Mouse (Mus musculus) liver, embryonic 16.5 days (tissue): Measurements from ENCODE around the gene Btbd9. TPM values are rescaled to one million over a fixed set of nuclear protein-coding genes. Genes with fewer than 3 reads are reported as not detected.

Experiments used
- ATAC-seq: fragments of 200-750 bp; cut with Nextera tagmentation; 2 replicates; pipeline ENCODE4 v1.8.0; 2017; ENCODE audit warnings: low read depth, mild to moderate bottlenecking, moderate number of reproducible peaks, moderate library complexity
- H3K27ac ChIP-seq: fragments of 300-500 bp; sonication (generic); 2 replicates; pipeline ENCODE4 v1.5.1; 2014; ENCODE audit warnings: mild to moderate bottlenecking, low read length
- H3K27me3 ChIP-seq: fragments of 300-500 bp; sonication (generic); 2 replicates; pipeline ENCODE4 v1.6.1; 2014; ENCODE audit warnings: low read depth, low read length, mixed read lengths; ENCODE audit not compliant: control insufficient read depth, insufficient read depth
- H3K36me3 ChIP-seq: fragments of 300-500 bp; sonication (generic); 2 replicates; pipeline ENCODE4 v1.6.1; 2014; ENCODE audit warnings: mild to moderate bottlenecking; ENCODE audit not compliant: control insufficient read depth, insufficient read depth
- H3K4me1 ChIP-seq: fragments of 300-500 bp; sonication (generic); 2 replicates; pipeline ENCODE4 v1.6.1; 2014; ENCODE audit warnings: low read depth, low read length, mixed read lengths; ENCODE audit not compliant: control insufficient read depth
- H3K4me2 ChIP-seq: fragments of 300-500 bp; sonication (generic); 2 replicates; pipeline ENCODE4 v1.6.1; 2014; ENCODE audit warnings: low read depth, low read length, mixed read lengths
- H3K4me3 ChIP-seq: fragments of 300-500 bp; sonication (generic); 2 replicates; pipeline ENCODE4 v1.5.1; 2014; ENCODE audit warnings: low read depth, mild to moderate bottlenecking, low read length
- H3K9ac ChIP-seq: fragments of 300-500 bp; sonication (generic); 2 replicates; pipeline ENCODE4 v1.6.1; 2014; ENCODE audit warnings: low read depth, low read length
- H3K9me3 ChIP-seq: fragments of 300-500 bp; sonication (generic); replicated peaks from 2 replicates; pipeline ENCODE4 v1.6.1; 2016; ENCODE audit warnings: low read length; ENCODE audit not compliant: control insufficient read depth
- WGBS: fragments of 180-500 bp; shearing (Covaris S2); extraction: QIAGEN DNeasy Blood & Tissue Kit; methylation state at CpG from one replicate; pipeline ENCODE4 v1.1.7; 2014; ENCODE audit not compliant: insufficient replicate concordance; 5-methylcytosine and 5-hydroxymethylcytosine counted together
- polyA plus RNA-seq: library from polyadenylated mRNA; unstranded; fragments of >200 nt; fragmentation: Nextera tagmentation; extraction: Ambion mirVana; gene quantifications from 2 replicates; pipeline ENCODE4 v1.2.1, GENCODE M21; 2015

Btbd9 gene
- polyA plus RNA-seq, 1 experiment from 2014 or later: 13.2 TPM

- no peaks in the 10 kb centered on the region for H3K9me3 ChIP-seq
- H3K4me1 ChIP-seq: no peaks in the 10 kb centered on the region
- H3K27me3 ChIP-seq: no peaks in the 10 kb centered on the region
- ATAC-seq: no peak
- H3K4me2 ChIP-seq: no peak overlapping the region
- 69% methylated on average over 9 of the region's 9 CpGs for WGBS
- no peak overlapping the region for H3K27ac ChIP-seq
- H3K36me3 ChIP-seq: no peaks in the 10 kb centered on the region
- no peak overlapping the region for H3K4me3 ChIP-seq
- no peak overlapping the region for H3K9ac ChIP-seq
These were observed 98.1 kb downstream of the Btbd9 start for GRCm38 (mm10) chr17:30478181-30478580.

DNA sequence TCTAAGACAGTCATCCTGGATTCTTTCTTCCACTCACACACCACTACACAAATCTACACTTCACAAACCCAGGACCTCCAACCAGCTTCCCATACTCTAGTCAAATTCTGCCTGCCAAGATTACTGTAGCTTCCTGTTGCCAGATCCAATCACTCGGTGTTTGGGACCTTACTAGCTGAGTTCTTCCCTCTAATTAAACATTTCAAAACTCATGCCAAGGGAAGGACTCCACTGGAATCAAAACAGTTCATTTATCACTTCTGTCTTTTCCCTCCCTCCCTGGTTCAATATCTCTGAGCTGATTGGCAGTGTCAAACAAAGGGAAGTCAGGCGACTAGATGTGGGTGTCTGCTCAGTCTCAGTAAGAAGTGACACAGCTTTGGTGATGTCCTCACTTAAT, 101.7 kb downstream of the Btbd9 start:
- H3K9ac ChIP-seq: no peak overlapping the region
- H3K36me3 ChIP-seq: no peaks in the 10 kb centered on the region
- H3K27me3 ChIP-seq: no peaks in the 10 kb centered on the region
- H3K4me2 ChIP-seq: no peak overlapping the region
- H3K27ac ChIP-seq: no peak overlapping the region
- no peak for ATAC-seq
- no peaks in the 10 kb centered on the region for H3K4me1 ChIP-seq
- no peak overlapping the region for H3K4me3 ChIP-seq
- WGBS: 41% methylated on average over 2 of the region's 2 CpGs
- H3K9me3 ChIP-seq: no peaks in the 10 kb centered on the region

DNA sequence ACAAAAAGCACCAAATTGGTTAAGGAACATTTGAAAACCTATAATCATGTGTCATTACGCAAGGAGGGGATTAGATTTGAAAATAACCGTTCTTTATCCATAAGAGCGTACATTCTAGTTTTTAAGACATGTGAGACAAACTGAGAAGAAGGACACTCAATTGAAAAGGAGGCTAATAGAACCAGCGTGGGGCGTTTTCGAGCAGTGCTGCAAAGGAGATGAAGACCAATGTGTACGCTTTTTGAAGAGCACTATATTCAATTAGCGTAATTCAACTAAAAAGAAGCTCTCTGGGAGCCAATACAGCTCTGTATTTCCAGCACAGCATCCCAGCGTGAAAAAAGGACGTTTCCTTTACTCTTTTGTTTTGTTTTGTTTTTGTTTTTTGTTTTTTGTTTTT, 103.5 kb downstream of the Btbd9 start:
- no peak overlapping the region for H3K9ac ChIP-seq
- no peak overlapping the region for H3K4me2 ChIP-seq
- no peak for ATAC-seq
- no peaks in the 10 kb centered on the region for H3K9me3 ChIP-seq
- H3K36me3 ChIP-seq: no peaks in the 10 kb centered on the region
- H3K27me3 ChIP-seq: no peaks in the 10 kb centered on the region
- H3K4me3 ChIP-seq: no peak overlapping the region
- no peaks in the 10 kb centered on the region for H3K4me1 ChIP-seq
- 82% methylated on average over 10 of the region's 10 CpGs for WGBS
- H3K27ac ChIP-seq: no peak overlapping the region

DNA sequence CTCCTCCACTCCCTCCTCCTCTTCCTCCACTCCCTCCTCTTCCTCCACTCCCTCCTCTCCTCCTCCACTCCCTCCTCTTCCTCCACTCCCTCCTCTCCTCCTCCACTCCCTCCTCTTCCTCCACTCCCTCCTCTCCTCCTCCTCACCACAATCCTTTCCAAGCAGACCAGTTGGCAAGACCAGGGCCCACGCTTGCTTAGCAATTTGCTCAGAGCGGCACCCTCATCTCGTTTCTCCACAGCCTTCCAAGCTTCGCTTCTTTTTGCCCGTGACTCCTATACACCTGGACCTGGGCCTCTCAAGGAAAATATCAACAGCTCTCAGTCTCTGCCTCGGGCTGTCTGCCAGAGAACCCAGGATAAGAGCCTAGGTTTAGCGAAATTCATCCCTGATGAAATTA, 104.8 kb downstream of the Btbd9 start:
- H3K4me2 ChIP-seq: no peak overlapping the region
- no peak for ATAC-seq
- H3K9ac ChIP-seq: no peak overlapping the region
- no peaks in the 10 kb centered on the region for H3K4me1 ChIP-seq
- no peaks in the 10 kb centered on the region for H3K9me3 ChIP-seq
- 68% methylated on average over 7 of the region's 7 CpGs for WGBS
- no peaks in the 10 kb centered on the region for H3K36me3 ChIP-seq
- H3K27ac ChIP-seq: no peak overlapping the region
- no peak overlapping the region for H3K4me3 ChIP-seq
- H3K27me3 ChIP-seq: no peaks in the 10 kb centered on the region

GRCm38 (mm10) chr17:30470790-30471189, 105.5 kb downstream of the Btbd9 start:
- no peaks in the 10 kb centered on the region for H3K27me3 ChIP-seq
- H3K4me1 ChIP-seq: no peaks in the 10 kb centered on the region
- no peaks in the 10 kb centered on the region for H3K36me3 ChIP-seq
- WGBS: 66% methylated on average over 8 of the region's 8 CpGs
- no peak overlapping the region for H3K4me2 ChIP-seq
- H3K9me3 ChIP-seq: no peaks in the 10 kb centered on the region
- H3K27ac ChIP-seq: no peak overlapping the region
- ATAC-seq: no peak
- H3K4me3 ChIP-seq: no peak overlapping the region
- no peak overlapping the region for H3K9ac ChIP-seq

GRCm38 (mm10) chr17:30470286-30470685, 106.0 kb downstream of the Btbd9 start:
- 70% methylated on average over 8 of the region's 8 CpGs for WGBS

GRCm38 (mm10) chr17:30469511-30470076, 106.7 kb downstream of the Btbd9 start:
- Histone ChIP-seq H3K4me3 (no peak overlapping the region), H3K9ac (no peak overlapping the region), H3K27me3 (no peaks in the 10 kb centered on the region), H3K4me2 (no peak overlapping the region), H3K9me3 (no peaks in the 10 kb centered on the region), H3K27ac (no peak overlapping the region), H3K36me3 (no peaks in the 10 kb centered on the region), H3K4me1 (no peaks in the 10 kb centered on the region)
- 75% methylated on average over 10 of the region's 10 CpGs for WGBS
- ATAC-seq: no peak

More at GRCm38 (mm10) chr17:30470286-30470685, 106.0 kb downstream of the Btbd9 start:
- Histone ChIP-seq H3K27ac (no peak overlapping the region), H3K9ac (no peak overlapping the region), H3K27me3 (no peaks in the 10 kb centered on the region), H3K9me3 (no peaks in the 10 kb centered on the region), H3K36me3 (no peaks in the 10 kb centered on the region), H3K4me1 (no peaks in the 10 kb centered on the region), H3K4me2 (no peak overlapping the region), H3K4me3 (no peak overlapping the region)
- ATAC-seq: no peak

DNA sequence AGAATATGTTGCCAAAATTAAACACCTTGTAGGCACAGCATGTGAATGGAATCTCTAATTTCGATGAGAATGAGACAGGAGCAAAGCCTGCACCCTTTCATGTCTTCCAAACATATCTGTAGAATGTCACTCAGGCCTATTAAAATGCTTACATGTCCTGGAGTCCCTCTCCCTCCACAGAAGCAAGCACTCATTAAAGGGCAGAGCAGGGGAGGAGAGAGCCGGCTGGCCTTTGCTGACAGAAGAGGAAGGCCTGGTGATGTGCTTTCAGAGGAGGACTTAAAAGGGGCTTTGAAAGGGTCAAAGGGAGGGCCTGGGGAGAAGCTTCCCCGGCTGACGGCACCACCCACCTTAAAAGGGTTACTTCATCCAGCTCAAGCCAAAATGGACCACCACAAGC, 107.9 kb downstream of the Btbd9 start:
- no peak overlapping the region for H3K27ac ChIP-seq
- 54% methylated on average over 4 of the region's 4 CpGs for WGBS
- H3K4me1 ChIP-seq: no peaks in the 10 kb centered on the region
- no peak for ATAC-seq
- H3K4me3 ChIP-seq: no peak overlapping the region
- no peaks in the 10 kb centered on the region for H3K27me3 ChIP-seq
- no peak overlapping the region for H3K9ac ChIP-seq
- H3K36me3 ChIP-seq: no peaks in the 10 kb centered on the region
- H3K4me2 ChIP-seq: no peak overlapping the region
- no peaks in the 10 kb centered on the region for H3K9me3 ChIP-seq

DNA sequence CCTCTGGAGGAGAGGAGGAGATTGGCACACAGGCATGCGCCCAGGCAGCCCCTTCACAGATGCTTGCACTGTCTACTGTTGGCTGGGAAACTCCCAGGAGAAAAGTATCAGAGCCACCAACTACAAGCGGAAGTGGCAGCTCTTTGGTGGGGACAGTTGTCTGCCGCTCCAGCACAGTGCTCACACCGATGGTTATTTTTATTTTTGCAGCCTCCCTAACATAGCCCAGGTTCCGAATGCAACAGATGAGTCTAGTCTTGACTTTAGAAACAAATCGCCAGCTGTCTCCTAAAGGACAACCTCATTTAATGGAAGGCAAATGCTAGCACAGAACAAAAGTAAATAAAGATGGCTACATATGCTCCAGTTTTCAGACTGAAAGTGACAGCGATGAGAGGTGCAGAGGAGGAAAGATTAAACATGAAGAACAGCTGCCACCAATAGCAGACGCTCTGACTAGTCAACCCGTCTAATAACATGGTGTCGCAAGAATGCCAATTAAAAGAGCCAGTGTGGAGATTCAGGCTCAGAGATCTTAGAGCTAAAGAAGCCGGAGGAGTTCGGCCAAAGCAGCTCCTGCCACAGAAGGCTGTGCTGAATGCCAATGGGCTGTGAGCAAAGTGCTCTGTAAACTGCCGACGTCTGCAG, 108.6 kb downstream of the Btbd9 start:
- H3K4me2 ChIP-seq: no peak overlapping the region
- H3K27me3 ChIP-seq: no peaks in the 10 kb centered on the region
- no peaks in the 10 kb centered on the region for H3K9me3 ChIP-seq
- no peak for ATAC-seq
- no peak overlapping the region for H3K4me3 ChIP-seq
- no peaks in the 10 kb centered on the region for H3K36me3 ChIP-seq
- no peak overlapping the region for H3K27ac ChIP-seq
- 70% methylated on average over 14 of the region's 14 CpGs for WGBS
- no peaks in the 10 kb centered on the region for H3K4me1 ChIP-seq
- no peak overlapping the region for H3K9ac ChIP-seq
